Mouse (Mus musculus) v-Abl transformed pro-B cells (cell line): ENCODE results near the gene Trim16.

Source experiments
- in situ Hi-C, 2 experiments: fragments of 400-800 bp; cut with MboI; formaldehyde crosslinking; loops; one replicate each; pipeline ENCODE4 v1.15.1; 2025; ENCODE audit not compliant: unreplicated experiment in 2 of 2

Trim16 gene

GRCm38 (mm10) chr11:62820059-62820541, at the start of gene Trim16:
Gene Trim16 (plus strand): TSS chr11:62820231.
- in situ Hi-C loops = loop anchor here in 1 of 2 experiments (5.0 kb wide), 1 partner anchor 57 kb away; the partner anchor contains the start of gene Tvp23b

DNA sequence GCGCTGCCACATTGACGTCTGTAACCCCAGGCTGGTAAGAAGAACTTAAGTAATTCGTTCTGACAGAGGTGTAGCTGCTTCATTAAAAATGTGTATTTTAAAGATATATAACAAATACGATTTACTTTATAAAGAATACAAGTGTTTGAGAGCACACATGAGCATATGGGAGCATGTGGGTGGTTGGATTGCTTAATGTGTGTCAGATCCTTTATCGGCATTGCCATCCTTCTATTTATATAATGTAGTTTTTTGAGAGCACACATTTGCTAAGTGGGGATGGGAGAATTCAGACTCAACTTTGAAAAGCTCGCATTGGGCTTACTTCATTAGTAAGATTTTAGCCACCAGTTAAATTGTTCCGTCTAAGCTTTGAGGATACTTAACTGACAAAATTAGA, 43.5 kb upstream of the Trim16 start:
- in situ Hi-C loops = no loop called here

- in situ Hi-C loops = no loop called here
Measured at GRCm38 (mm10) chr11:62788935-62789616, 31.0 kb upstream of the Trim16 start, which contains the start of gene Zfp286. Gene Zfp286 (minus strand): TSS chr11:62789462.

DNA sequence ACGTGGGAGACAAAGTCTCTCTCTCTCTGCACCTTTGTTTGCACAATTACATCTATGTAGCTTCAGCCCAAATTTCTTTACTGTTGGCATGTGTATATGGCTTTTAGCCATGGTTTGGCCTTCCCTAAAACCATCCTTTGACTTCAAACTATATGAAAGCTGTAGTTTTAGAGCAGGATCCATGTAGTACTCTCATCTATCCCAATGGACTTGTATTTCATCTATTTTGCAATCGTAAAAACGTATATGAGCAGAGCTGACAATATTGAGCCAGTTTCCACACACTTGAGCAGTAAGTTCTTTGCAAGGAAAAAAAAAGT, 30.5 kb upstream of the Trim16 start:
- in situ Hi-C loops = no loop called here

GRCm38 (mm10) chr11:62804119-62804518, 15.9 kb upstream of the Trim16 start:
- in situ Hi-C loops = no loop called here

DNA sequence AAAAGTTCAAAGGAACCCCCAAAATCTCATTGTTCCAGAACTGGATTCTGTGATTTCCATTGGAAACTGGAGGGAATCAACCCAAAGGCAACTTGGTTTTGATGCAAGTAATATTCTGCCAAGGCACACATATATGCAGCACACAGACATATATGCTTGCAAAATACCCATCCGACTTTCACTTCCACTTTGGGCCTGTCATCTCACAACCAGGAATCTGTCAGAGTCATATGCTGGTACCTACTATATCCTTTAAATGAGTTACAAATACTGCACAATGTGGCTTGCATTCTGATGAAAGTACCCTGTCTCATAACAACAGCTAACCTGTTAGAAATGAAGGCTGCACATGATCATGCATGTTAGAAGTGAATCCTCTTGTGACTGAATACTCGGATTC, 12.1 kb upstream of the Trim16 start:
- in situ Hi-C loops = no loop called here

GRCm38 (mm10) chr11:62809201-62809600, 10.8 kb upstream of the Trim16 start:
- in situ Hi-C loops = no loop called here

- in situ Hi-C loops = no loop called here
Measured at GRCm38 (mm10) chr11:62812268-62812667, 7.8 kb upstream of the Trim16 start.

GRCm38 (mm10) chr11:62813497-62813896, 6.5 kb upstream of the Trim16 start:
- in situ Hi-C loops = no loop called here

DNA sequence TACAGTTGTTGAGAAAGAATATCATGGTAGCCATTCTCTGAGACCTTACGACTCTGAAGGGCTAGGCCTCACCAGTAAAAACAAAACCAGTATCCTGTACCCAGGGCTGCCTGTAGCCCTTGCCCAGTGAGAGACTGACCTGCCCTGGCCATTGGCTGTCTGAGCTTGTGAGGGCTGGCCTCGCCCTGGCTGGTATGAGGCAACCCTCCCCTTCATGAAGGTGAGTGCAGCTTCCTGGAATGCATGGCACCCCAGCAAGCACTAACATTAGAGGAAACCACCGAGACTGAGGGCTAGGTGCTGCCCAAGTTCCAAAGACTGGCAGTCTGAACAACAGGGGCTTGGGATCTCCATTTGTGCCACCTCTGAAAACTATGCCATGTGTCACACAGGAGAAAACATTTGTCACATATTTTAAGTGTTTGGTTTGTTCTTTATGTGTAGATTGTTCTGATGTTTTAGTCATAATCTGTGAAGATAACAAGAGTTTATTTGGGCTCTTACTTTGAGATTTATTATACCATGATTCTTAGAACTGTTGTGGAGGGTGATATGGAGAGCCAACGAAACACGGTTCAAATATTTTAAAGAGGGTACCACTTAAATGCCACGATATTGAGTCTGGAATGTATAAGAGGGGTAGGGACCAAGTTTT, 5.9 kb upstream of the Trim16 start:
- in situ Hi-C loops = no loop called here

- in situ Hi-C loops = no loop called here
Measured at GRCm38 (mm10) chr11:62814625-62815024, 5.4 kb upstream of the Trim16 start.

- in situ Hi-C loops = no loop called here
Measured at GRCm38 (mm10) chr11:62815438-62815837, 4.6 kb upstream of the Trim16 start.

DNA sequence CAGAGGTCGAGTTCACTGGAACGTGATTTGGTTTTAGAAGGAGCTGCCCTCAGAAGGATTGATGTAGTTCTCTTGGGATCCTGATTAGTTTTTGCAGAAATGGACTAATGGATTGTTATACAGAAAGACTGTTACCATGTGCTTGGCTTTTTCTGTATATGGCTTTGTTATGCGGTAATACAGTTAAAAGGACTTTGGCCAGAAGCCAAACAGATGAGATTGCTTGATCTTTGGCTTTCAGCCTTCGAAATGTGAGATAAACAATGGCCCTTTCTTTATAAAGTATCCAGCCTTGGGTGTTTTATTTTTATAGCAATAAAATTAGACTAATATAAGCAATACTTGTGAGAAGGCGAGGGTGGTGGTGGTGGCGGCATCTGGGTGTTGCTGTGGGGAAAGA, 3.4 kb upstream of the Trim16 start:
- in situ Hi-C loops = no loop called here

- in situ Hi-C loops = no loop called here
Measured at GRCm38 (mm10) chr11:62819059-62819686, 858 bp upstream of the Trim16 start.

DNA sequence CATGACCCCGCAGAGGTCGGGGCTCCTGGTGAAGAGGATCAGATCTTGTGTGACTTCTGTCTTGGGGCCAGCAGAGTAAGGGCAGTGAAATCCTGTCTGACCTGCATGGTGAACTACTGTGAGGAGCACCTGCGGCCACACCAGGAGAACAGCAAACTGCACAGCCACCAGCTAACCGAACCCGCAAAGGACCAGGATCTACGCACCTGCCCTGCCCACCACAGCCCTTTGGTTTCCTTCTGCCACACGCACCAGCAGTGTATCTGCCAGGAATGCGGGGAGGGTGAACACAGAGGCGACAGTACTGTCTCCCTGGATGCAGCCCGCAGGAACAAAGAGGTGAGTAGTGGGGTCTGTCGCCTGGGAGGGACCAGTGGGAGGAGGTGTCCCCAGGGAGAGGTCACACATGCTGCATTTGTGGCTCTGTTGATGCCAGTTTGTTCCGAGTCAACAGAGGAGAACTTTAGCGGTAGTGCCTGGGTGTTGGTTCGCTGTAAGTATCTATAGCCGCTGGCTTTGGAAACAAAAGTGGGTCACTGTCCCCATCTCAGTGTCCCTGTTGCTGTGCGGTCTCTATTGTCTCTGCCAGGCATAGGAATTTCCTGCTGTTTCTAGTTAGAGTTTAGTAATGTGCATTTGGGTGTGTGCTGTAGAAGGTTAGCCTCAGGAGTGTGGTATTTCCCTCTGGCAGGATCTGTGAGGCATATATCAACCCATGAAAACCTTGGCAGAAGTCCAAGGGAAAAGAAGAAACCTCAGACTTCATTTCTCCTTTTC, 818 bp downstream of the Trim16 start:
- in situ Hi-C loops = loop anchor here in 1 of 2 experiments (5.0 kb wide), 1 partner anchor 56 kb away; the partner anchor contains the start of gene Tvp23b

DNA sequence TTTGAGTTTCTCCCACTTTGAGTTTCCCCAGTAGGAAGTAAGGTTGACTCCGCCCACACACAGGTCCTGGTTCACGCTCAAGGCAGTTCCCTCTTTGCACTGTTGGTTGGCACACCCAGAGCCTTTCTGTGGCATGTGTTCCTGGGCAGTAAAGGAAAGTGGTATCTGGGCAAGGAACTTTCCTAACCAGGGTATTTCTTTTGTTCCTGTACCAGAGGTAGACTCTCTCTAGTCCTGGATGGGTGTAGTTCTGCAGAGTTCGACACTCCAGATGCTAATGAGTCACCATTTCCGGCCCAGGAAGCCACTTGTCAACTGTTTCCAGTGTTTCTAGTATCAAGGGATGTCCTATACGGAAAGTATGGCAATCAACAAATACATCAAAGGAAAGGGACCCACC, 1.9 kb downstream of the Trim16 start:
- in situ Hi-C loops = loop anchor here in 1 of 2 experiments (5.0 kb wide), 1 partner anchor 55 kb away; the partner anchor contains the start of gene Tvp23b

DNA sequence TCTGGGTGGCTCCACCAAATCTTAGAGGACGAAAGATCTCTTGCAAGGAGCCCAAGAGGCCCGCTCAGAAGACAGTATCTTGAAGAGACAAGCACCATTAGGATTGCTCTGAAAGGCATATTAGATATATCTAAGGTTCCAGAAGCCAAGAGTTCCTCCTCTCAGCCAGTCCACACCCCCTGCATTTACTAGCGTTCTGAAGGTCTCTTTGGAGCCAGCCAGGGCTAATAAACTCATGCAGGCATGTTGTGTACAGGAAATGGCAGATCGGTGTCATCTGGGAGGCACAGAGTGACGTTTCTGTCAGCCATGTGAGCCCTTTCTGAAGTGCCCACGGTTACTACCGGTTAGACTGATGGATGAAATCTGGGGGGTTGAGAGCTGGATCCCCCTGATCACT, 4.2 kb downstream of the Trim16 start:
- in situ Hi-C loops = loop anchor here in 1 of 2 experiments (5.0 kb wide), 1 partner anchor 53 kb away; the partner anchor contains the start of gene Tvp23b

DNA sequence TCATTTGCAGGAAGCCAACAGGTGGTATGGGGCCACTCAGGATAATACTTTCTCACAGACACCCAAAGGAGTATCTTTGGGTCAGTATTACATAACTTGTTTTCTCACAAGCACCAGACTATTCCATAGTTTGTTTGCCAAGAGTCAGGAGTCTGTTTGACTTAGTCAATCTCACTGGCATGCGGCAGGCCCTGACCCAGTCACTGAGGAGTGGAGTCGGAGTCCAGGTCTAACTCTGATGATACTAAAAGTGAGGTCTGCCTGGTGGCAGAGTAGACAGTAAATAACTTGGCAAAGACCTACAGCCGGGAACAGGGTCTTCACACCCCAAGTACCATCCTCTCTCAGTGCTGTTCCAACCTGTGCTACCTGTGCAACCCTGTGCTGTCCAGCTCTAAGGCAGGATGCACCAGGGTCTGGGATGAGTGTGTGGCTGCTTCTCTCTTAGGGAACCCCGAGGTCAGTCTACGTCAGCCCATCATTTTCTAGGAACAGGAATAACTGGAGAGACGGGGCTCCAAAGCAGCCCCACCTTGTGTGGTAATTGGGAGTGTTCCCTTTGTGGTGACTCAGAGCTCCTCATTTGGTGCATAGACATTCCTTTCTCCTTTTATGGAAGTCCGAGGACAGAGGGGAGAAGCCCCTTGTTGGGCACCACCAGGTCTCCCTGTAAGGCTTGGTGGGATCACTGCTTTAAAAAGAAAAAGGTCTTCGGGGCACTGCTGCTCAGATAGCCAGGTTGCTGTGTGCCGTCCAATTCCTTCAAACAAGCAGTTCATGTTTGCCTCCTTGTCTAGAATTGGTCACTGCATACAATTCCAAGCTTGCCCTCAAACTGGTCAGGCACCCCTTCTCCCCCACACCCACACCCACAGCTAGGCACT, 5.4 kb downstream of the Trim16 start:
- in situ Hi-C loops = no loop called here

DNA sequence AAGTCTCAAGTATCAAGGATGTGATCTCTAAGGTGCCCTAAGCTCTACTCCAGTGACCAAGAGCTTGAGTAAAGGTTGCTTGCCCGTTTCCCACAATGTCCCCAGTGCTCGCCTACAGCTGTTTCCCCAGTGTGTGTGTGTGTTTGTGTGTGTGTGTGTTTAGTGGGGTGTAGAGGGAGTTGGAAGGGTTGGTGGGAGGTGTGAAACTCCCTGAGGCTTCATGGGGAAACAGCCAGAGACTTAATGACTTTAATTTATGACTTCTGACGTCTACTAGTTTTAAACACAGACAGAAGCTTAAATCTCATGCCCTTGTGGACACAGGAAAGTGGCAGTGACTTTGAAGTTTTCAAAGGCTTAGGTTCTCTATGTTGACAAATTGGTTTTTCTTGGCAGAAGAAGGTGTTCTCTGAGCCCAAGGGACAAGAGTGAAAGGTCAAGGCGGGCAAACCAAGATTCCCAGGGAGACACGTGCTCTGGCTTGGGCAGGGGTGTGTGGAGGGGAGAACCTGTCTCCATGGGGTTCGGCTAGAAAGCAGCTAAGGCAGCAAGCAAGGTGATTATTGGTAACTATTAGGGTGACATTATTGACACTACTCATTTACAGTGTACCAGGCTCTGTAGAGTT, 6.2 kb downstream of the Trim16 start:
- in situ Hi-C loops = no loop called here
